Mouse (Mus musculus) left cerebral cortex, adult 2 months (tissue): ENCODE data around the gene Bicdl1. TPM values are rescaled to one million over a fixed set of nuclear protein-coding genes. Genes with fewer than 3 reads are reported as not detected.

Experiments
- DNase-seq, 2 experiments: peaks; one replicate each; pipeline ENCODE4 v3.0.0; 2021 to 2022; ENCODE audit warnings: low spot score in 2 of 2, mixed read lengths in 1 of 2; ENCODE audit errors: extremely low spot score in 1 of 2
- H3K27ac ChIP-seq: fragments of 200-600 bp; 2 replicates; pipeline ENCODE4 v1.8.1; 2022
- H3K4me3 ChIP-seq: fragments of 200-600 bp; 2 replicates; pipeline ENCODE4 v1.8.1; 2022
- CTCF ChIP-seq: fragments of 200-600 bp; IDR thresholded peaks from 2 replicates; pipeline ENCODE4 v1.8.1; 2022; ENCODE audit warnings: antibody characterized with exemption, mild to moderate bottlenecking, moderate library complexity
- intact Hi-C: fragments of 180-260 bp; cut with DNase I; formaldehyde crosslinking; loops from one replicate; pipeline ENCODE4 v1.15.1; 2025
- total RNA-seq, 2 experiments: library from RNA; stranded (reverse); gene quantifications; 2 replicates each; pipeline ENCODE4 v1.2.3; 2021

Gene Bicdl1
- total RNA-seq, 2 experiments from 2014 or later = 164 to 172 TPM

- TF ChIP-seq CTCF = no peak
- no peak for DNase-seq
- peak overlapping the region; percentile 71 for H3K4me3 ChIP-seq
- no peak overlapping the region for H3K27ac ChIP-seq
- intact Hi-C loops = no loop called here
Measured at GRCm38 (mm10) chr5:115633060-115633459, 98.4 kb downstream of the Bicdl1 start.

- Histone ChIP-seq H3K4me3 (peak overlapping the region; percentile 71), H3K27ac (peak overlapping the region; percentile 80)
- intact Hi-C loops = no loop called here
- TF ChIP-seq CTCF = no peak
- DNase-seq = no peak
Measured at GRCm38 (mm10) chr5:115632358-115632714, 99.1 kb downstream of the Bicdl1 start.

- Histone ChIP-seq H3K4me3 (peak within 1 kb of the TSS; percentile 71), H3K27ac (peak within 1 kb of the TSS; percentile 93)
- no peak; the same call in 1 of the 2 replicates for TF ChIP-seq CTCF
- intact Hi-C loops = no loop called here
- peak; percentile 93 to 95 for DNase-seq
Measured at GRCm38 (mm10) chr5:115631505-115632357, 99.7 kb downstream of the Bicdl1 start, which contains the start of gene Rab35. Rab35 (plus strand) TSS chr5:115631908.

- TF ChIP-seq CTCF = no peak
- H3K27ac ChIP-seq = no peak overlapping the region
- intact Hi-C loops = no loop called here
- H3K4me3 ChIP-seq = no peak overlapping the region
- DNase-seq = no peak
Measured at GRCm38 (mm10) chr5:115630291-115630690, 101.1 kb downstream of the Bicdl1 start.

GRCm38 (mm10) chr5:115629672-115630071, 101.7 kb downstream of the Bicdl1 start:
- no peak overlapping the region for H3K4me3 ChIP-seq
- no peak for DNase-seq
- TF ChIP-seq CTCF = no peak
- intact Hi-C loops = no loop called here
- H3K27ac ChIP-seq = no peak overlapping the region

GRCm38 (mm10) chr5:115628083-115628482, 103.3 kb downstream of the Bicdl1 start:
- DNase-seq = no peak
- Histone ChIP-seq H3K27ac (no peak overlapping the region), H3K4me3 (no peak overlapping the region)
- intact Hi-C loops = no loop called here
- TF ChIP-seq CTCF = no peak

- intact Hi-C loops = no loop called here
- H3K4me3 ChIP-seq = no peak overlapping the region
Measured at GRCm38 (mm10) chr5:115626237-115626886, 105.1 kb downstream of the Bicdl1 start.

GRCm38 (mm10) chr5:115623694-115624440, 107.6 kb downstream of the Bicdl1 start:
- DNase-seq = peak in 1 of 2 experiments; percentile 50
- peak overlapping the region; percentile 76 for H3K27ac ChIP-seq
- H3K4me3 ChIP-seq = no peak overlapping the region

More at GRCm38 (mm10) chr5:115626237-115626886, 105.1 kb downstream of the Bicdl1 start:
- no peak for TF ChIP-seq CTCF
- no peak overlapping the region for H3K27ac ChIP-seq
- no peak for DNase-seq

GRCm38 (mm10) chr5:115622686-115623085, 108.7 kb downstream of the Bicdl1 start:
- H3K27ac ChIP-seq = no peak overlapping the region
- no peak for TF ChIP-seq CTCF
- DNase-seq = no peak
- intact Hi-C loops = no loop called here
- no peak overlapping the region for H3K4me3 ChIP-seq

More at GRCm38 (mm10) chr5:115623694-115624440, 107.6 kb downstream of the Bicdl1 start:
- intact Hi-C loops = no loop called here
- no peak for TF ChIP-seq CTCF

GRCm38 (mm10) chr5:115619690-115620089, 111.7 kb downstream of the Bicdl1 start:
- no peak for TF ChIP-seq CTCF
- H3K4me3 ChIP-seq = no peak overlapping the region
- intact Hi-C loops = no loop called here
- no peak overlapping the region for H3K27ac ChIP-seq
- DNase-seq = no peak

GRCm38 (mm10) chr5:115614948-115615347, 116.5 kb downstream of the Bicdl1 start:
- DNase-seq = no peak
- intact Hi-C loops = loop anchor here (5.0 kb wide), 1 partner anchor 43 kb away; no protein-coding TSS in a partner anchor
- H3K4me3 ChIP-seq = no peak overlapping the region
- TF ChIP-seq CTCF = peak; percentile 51
- H3K27ac ChIP-seq = no peak overlapping the region
